Mouse (Mus musculus): ENCODE data around the gene Otop2. TPM values are rescaled to one million over a fixed set of nuclear protein-coding genes. Genes with fewer than 3 reads are reported as not detected.
A peak's percentile ranks its signal among the peaks of the same experiment; 100 is the strongest.

Gene Otop2
- total RNA-seq, 2 experiments from 2014 or later = not detected

GRCm38 (mm10) chr11:115292631-115293375, 14.2 kb upstream of the Otop2 start:
- ATAC-seq (replicated peaks; ENCODE audit: low FRiP score, poor library complexity, severe bottlenecking) = no peak

GRCm38 (mm10) chr11:115295939-115296338, 11.0 kb upstream of the Otop2 start:
- ATAC-seq (replicated peaks; ENCODE audit: low FRiP score, poor library complexity, severe bottlenecking) = no peak

GRCm38 (mm10) chr11:115296471-115297210, 10.3 kb upstream of the Otop2 start:
- no peak for ATAC-seq (replicated peaks; ENCODE audit: low FRiP score, poor library complexity, severe bottlenecking)

- ATAC-seq (replicated peaks; ENCODE audit: low FRiP score, poor library complexity, severe bottlenecking) = 0 out of 2 replicates have a peak, but pooled peaks have one; percentile 28
Observed at GRCm38 (mm10) chr11:115297214-115297826, 9.6 kb upstream of the Otop2 start, which contains the start of gene Fads6. Fads6 (minus strand) TSS chr11:115297663.

- no peak for ATAC-seq (replicated peaks; ENCODE audit: low FRiP score, poor library complexity, severe bottlenecking)
Observed at GRCm38 (mm10) chr11:115298160-115298559, 8.8 kb upstream of the Otop2 start.

GRCm38 (mm10) chr11:115300745-115301144, 6.2 kb upstream of the Otop2 start:
- no peak for ATAC-seq (replicated peaks; ENCODE audit: low FRiP score, poor library complexity, severe bottlenecking)

GRCm38 (mm10) chr11:115301351-115301750, 5.6 kb upstream of the Otop2 start:
- ATAC-seq (replicated peaks; ENCODE audit: low FRiP score, poor library complexity, severe bottlenecking) = no peak

GRCm38 (mm10) chr11:115303167-115303566, 3.8 kb upstream of the Otop2 start:
- no peak for ATAC-seq (replicated peaks; ENCODE audit: low FRiP score, poor library complexity, severe bottlenecking)

- ATAC-seq (replicated peaks; ENCODE audit: low FRiP score, poor library complexity, severe bottlenecking) = no peak
Observed at GRCm38 (mm10) chr11:115308781-115309180, 1.8 kb downstream of the Otop2 start.

GRCm38 (mm10) chr11:115314249-115314648, 7.3 kb downstream of the Otop2 start:
- no peak for ATAC-seq (replicated peaks; ENCODE audit: low FRiP score, poor library complexity, severe bottlenecking)

- no peak for ATAC-seq (replicated peaks; ENCODE audit: low FRiP score, poor library complexity, severe bottlenecking)
Observed at GRCm38 (mm10) chr11:115317204-115317603, 10.2 kb downstream of the Otop2 start.

- ATAC-seq (replicated peaks; ENCODE audit: low FRiP score, poor library complexity, severe bottlenecking) = no peak
Observed at GRCm38 (mm10) chr11:115318245-115319027, 11.5 kb downstream of the Otop2 start.

- ATAC-seq (replicated peaks; ENCODE audit: low FRiP score, poor library complexity, severe bottlenecking) = no peak
Observed at GRCm38 (mm10) chr11:115319704-115320383, 12.9 kb downstream of the Otop2 start.

- ATAC-seq (replicated peaks; ENCODE audit: low FRiP score, poor library complexity, severe bottlenecking) = peak; percentile 45; the same call in 1 of the 2 replicates
Observed at GRCm38 (mm10) chr11:115321906-115322693, 15.1 kb downstream of the Otop2 start, which contains the start of gene Ush1g. Ush1g (minus strand) TSS chr11:115322041.

- ATAC-seq (replicated peaks; ENCODE audit: low FRiP score, poor library complexity, severe bottlenecking) = no peak
Observed at GRCm38 (mm10) chr11:115323354-115323753, 16.4 kb downstream of the Otop2 start.

GRCm38 (mm10) chr11:115326730-115327129, 19.8 kb downstream of the Otop2 start:
- no peak for ATAC-seq (replicated peaks; ENCODE audit: low FRiP score, poor library complexity, severe bottlenecking)

GRCm38 (mm10) chr11:115329339-115329738, 22.4 kb downstream of the Otop2 start:
- no peak for ATAC-seq (replicated peaks; ENCODE audit: low FRiP score, poor library complexity, severe bottlenecking)

GRCm38 (mm10) chr11:115334531-115334930, 27.6 kb downstream of the Otop2 start, which contains the start of gene Otop3:
Otop3 (plus strand) TSS chr11:115334731.
- no peak for ATAC-seq (replicated peaks; ENCODE audit: low FRiP score, poor library complexity, severe bottlenecking)

Data from erythroblast, adult 5-6 weeks (primary cell).